Mouse (Mus musculus) kidney, embryonic 14.5 days (tissue): ENCODE data around the gene 1700006A11Rik. TPM values are rescaled to one million over a fixed set of nuclear protein-coding genes. Genes with fewer than 3 reads are reported as not detected.
"Not testable (repeated sequence)": the region's sequence is repeated elsewhere in the genome, so short reads cannot be mapped to it uniquely, and the experiment has no call there.

Experiments
- ATAC-seq: fragments of 200-750 bp; cut with Nextera tagmentation; 2 replicates; pipeline ENCODE4 v1.8.0; 2017; ENCODE audit warnings: moderate number of reproducible peaks, mild to moderate bottlenecking, moderate TSS enrichment, moderate library complexity; ENCODE audit not compliant: low FRiP score, low TSS enrichment
- H3K27ac ChIP-seq: fragments of 300-500 bp; sonication (generic); 2 replicates; pipeline ENCODE4 v1.5.1; 2014; ENCODE audit warnings: low read depth, mild to moderate bottlenecking, low read length, moderate library complexity, mixed read lengths
- H3K27me3 ChIP-seq: fragments of 300-500 bp; sonication (generic); 2 replicates; pipeline ENCODE4 v1.6.1; 2014; ENCODE audit warnings: mild to moderate bottlenecking, low read length; ENCODE audit not compliant: control insufficient read depth, insufficient read depth
- H3K36me3 ChIP-seq: fragments of 300-500 bp; sonication (generic); 2 replicates; pipeline ENCODE4 v1.6.1; 2014; ENCODE audit warnings: low read length, mixed read lengths; ENCODE audit not compliant: control insufficient read depth, insufficient read depth
- H3K4me1 ChIP-seq: fragments of 300-500 bp; sonication (generic); 2 replicates; pipeline ENCODE4 v1.6.1; 2014; ENCODE audit warnings: low read length, mixed read lengths; ENCODE audit not compliant: control insufficient read depth, insufficient read depth
- H3K4me2 ChIP-seq: fragments of 300-500 bp; sonication (generic); replicated peaks from 2 replicates; pipeline ENCODE4 v1.6.1; 2014; ENCODE audit warnings: low read depth, mild to moderate bottlenecking, low read length
- H3K4me3 ChIP-seq: fragments of 300-500 bp; sonication (generic); 2 replicates; pipeline ENCODE4 v1.5.1; 2014; ENCODE audit warnings: mild to moderate bottlenecking, low read length
- H3K9ac ChIP-seq: fragments of 300-500 bp; sonication (generic); 2 replicates; pipeline ENCODE4 v1.6.1; 2014; ENCODE audit warnings: low read depth, mild to moderate bottlenecking, low read length, moderate library complexity
- H3K9me3 ChIP-seq: fragments of 300-500 bp; sonication (generic); 2 replicates; pipeline ENCODE4 v1.6.1; 2016; ENCODE audit warnings: low read length; ENCODE audit not compliant: control insufficient read depth
- WGBS: fragments of 180-500 bp; shearing (Covaris S2); extraction: QIAGEN DNeasy Blood & Tissue Kit; methylation state at CpG from one replicate; pipeline ENCODE4 v1.1.7; 2014; 5-methylcytosine and 5-hydroxymethylcytosine counted together
- polyA plus RNA-seq: library from polyadenylated mRNA; unstranded; fragments of >200 nt; fragmentation: Nextera tagmentation; extraction: Ambion mirVana; gene quantifications from 2 replicates; pipeline ENCODE4 v1.2.1, GENCODE M21; 2014

Gene 1700006A11Rik
- polyA plus RNA-seq, result not detected in 2 replicates

- no peak for ATAC-seq
- H3K27me3 ChIP-seq, result no peaks in the 10 kb centered on the region
- WGBS, result 85% methylated on average over 1 of the region's 1 CpGs
- H3K36me3 ChIP-seq, result no peaks in the 10 kb centered on the region
- H3K4me2 ChIP-seq, result no peak within 1 kb of the TSS
- no peaks in the 10 kb centered on the region for H3K9me3 ChIP-seq
- no peaks in the 10 kb centered on the region for H3K4me1 ChIP-seq
- H3K9ac ChIP-seq, result no peak within 1 kb of the TSS
- no peak within 1 kb of the TSS for H3K27ac ChIP-seq
- H3K4me3 ChIP-seq, result no peak within 1 kb of the TSS
Measured at GRCm38 (mm10) chr3:124425940-124426339, at the start of gene 1700006A11Rik. Gene 1700006A11Rik (minus strand): TSS chr3:124426040.

DNA sequence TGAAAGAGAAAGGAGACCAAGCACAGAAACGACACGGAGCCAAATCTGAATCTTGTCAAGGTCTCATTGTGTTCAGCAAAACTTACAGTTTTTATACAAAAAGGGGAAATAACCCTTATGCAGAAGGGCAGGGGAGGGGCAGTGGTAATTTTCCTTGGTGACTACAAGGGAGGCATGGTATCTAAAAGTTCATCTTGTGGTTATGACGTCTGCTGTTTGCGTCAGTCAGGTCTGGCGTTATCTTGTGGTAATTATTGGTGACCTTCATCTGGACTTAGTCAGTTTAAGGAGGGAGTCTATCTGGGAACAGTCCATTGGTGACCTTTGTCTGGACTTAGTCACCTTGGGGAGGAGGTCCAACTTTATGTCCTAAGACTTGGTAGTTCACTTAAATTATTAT is 48.5 kb upstream of the 1700006A11Rik start:
- not testable (repeated sequence) for ATAC-seq, H3K36me3 ChIP-seq, H3K9me3 ChIP-seq, H3K27me3 ChIP-seq, H3K4me1 ChIP-seq, H3K4me3 ChIP-seq, H3K27ac ChIP-seq, H3K9ac ChIP-seq, H3K4me2 ChIP-seq
- 88% methylated on average over 5 of the region's 5 CpGs for WGBS

GRCm38 (mm10) chr3:124466102-124466730 is 40.4 kb upstream of the 1700006A11Rik start:
- H3K4me2 ChIP-seq, result no peak overlapping the region
- H3K27ac ChIP-seq, result no peak overlapping the region
- no peak for ATAC-seq
- H3K9me3 ChIP-seq, result no peaks in the 10 kb centered on the region
- H3K9ac ChIP-seq, result no peak overlapping the region
- H3K27me3 ChIP-seq, result no peaks in the 10 kb centered on the region
- H3K4me1 ChIP-seq, result no peaks in the 10 kb centered on the region
- WGBS, result 89% methylated on average over 6 of the region's 6 CpGs
- H3K36me3 ChIP-seq, result no peaks in the 10 kb centered on the region
- H3K4me3 ChIP-seq, result no peak overlapping the region

- Histone ChIP-seq H3K36me3 (no peaks in the 10 kb centered on the region), H3K4me2 (no peak overlapping the region), H3K27me3 (no peaks in the 10 kb centered on the region), H3K4me3 (no peak overlapping the region), H3K27ac (no peak overlapping the region), H3K4me1 (no peaks in the 10 kb centered on the region), H3K9me3 (no peaks in the 10 kb centered on the region), H3K9ac (no peak overlapping the region)
- no peak for ATAC-seq
- 69% methylated on average over 5 of the region's 5 CpGs for WGBS
Measured at GRCm38 (mm10) chr3:124392201-124392600, 33.6 kb downstream of the 1700006A11Rik start.

- no peaks in the 10 kb centered on the region for H3K27me3 ChIP-seq
- WGBS, result 96% methylated on average over 2 of the region's 2 CpGs
- H3K27ac ChIP-seq, result no peak overlapping the region
- no peaks in the 10 kb centered on the region for H3K36me3 ChIP-seq
- ATAC-seq, result no peak
- no peak overlapping the region for H3K4me2 ChIP-seq
- H3K4me1 ChIP-seq, result no peaks in the 10 kb centered on the region
- no peak overlapping the region for H3K9ac ChIP-seq
- H3K4me3 ChIP-seq, result no peak overlapping the region
- no peaks in the 10 kb centered on the region for H3K9me3 ChIP-seq
Measured at GRCm38 (mm10) chr3:124390101-124390500, 35.7 kb downstream of the 1700006A11Rik start.

DNA sequence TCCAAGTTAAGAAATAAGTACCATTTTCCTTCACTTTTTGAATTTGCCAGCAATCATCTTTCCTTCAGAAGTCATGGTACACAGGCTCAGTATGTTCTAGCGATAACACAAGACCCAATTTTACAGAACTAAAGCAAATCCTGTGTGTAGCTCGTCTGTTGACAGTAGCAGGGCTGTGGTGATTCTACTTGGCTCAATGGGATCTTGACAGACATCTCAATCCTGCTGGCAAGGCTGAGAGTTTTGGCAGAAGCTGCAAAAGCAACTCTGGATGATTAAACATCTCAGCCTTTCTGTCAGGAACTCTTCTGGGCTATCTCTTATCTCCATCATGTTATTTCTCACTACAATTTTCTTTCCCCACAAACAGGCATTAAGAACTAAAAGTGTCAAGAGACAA is 36.2 kb downstream of the 1700006A11Rik start:
- H3K27ac ChIP-seq, result no peak overlapping the region
- H3K4me2 ChIP-seq, result no peak overlapping the region
- H3K4me3 ChIP-seq, result no peak overlapping the region
- no peak overlapping the region for H3K9ac ChIP-seq
- no peak for ATAC-seq
- no peaks in the 10 kb centered on the region for H3K9me3 ChIP-seq
- no peaks in the 10 kb centered on the region for H3K36me3 ChIP-seq
- H3K27me3 ChIP-seq, result no peaks in the 10 kb centered on the region
- no peaks in the 10 kb centered on the region for H3K4me1 ChIP-seq
- 68% methylated on average over 2 of the region's 2 CpGs for WGBS

DNA sequence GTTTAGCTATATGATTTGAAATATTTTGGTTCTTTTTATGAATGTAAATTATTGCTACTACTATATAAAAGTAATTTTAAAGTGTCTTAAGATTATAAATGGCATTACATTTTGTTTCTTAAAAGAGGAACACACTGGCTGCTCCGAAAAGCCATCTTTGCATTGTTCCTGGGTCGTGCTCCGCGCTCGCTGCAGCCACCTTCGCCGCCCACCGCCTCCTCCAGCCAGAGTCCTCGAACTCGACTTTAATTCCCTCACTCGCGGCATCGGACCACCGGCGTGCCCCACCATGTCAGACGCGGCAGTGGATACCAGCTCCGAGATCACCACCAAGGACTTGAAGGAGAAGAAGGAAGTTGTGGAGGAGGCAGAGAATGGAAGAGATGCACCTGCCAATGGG is 40.5 kb downstream of the 1700006A11Rik start:
- H3K9ac ChIP-seq, H3K4me1 ChIP-seq, H3K9me3 ChIP-seq, H3K4me3 ChIP-seq, H3K36me3 ChIP-seq, ATAC-seq, H3K27me3 ChIP-seq, H3K27ac ChIP-seq, H3K4me2 ChIP-seq: not testable (repeated sequence)
- WGBS, result 92% methylated on average over 18 of the region's 18 CpGs

DNA sequence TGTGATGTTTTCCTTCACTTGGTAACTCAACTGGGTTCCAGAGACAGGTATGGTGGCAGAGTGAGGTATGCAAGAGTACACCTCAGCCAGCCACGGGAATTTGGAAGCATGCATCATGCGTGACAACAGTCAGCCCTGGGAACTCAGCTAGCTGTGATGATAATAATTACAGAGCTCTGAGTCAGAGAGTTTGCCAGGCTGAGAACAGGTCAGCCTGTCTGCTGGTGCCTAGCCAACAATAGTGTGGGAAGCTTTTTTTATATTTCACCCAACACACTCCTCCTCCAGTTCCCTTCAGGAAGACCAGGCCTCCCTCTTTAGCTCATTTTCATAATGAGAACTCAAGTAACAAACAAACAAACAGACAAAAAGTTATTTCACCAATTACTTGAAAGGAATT is 53.8 kb downstream of the 1700006A11Rik start:
- H3K4me3 ChIP-seq, result no peak overlapping the region
- no peak overlapping the region for H3K9ac ChIP-seq
- no peak overlapping the region for H3K4me2 ChIP-seq
- no peaks in the 10 kb centered on the region for H3K4me1 ChIP-seq
- 90% methylated on average over 2 of the region's 2 CpGs for WGBS
- ATAC-seq, result no peak
- H3K9me3 ChIP-seq, result no peaks in the 10 kb centered on the region
- no peak overlapping the region for H3K27ac ChIP-seq
- H3K36me3 ChIP-seq, result no peaks in the 10 kb centered on the region
- H3K27me3 ChIP-seq, result no peaks in the 10 kb centered on the region

DNA sequence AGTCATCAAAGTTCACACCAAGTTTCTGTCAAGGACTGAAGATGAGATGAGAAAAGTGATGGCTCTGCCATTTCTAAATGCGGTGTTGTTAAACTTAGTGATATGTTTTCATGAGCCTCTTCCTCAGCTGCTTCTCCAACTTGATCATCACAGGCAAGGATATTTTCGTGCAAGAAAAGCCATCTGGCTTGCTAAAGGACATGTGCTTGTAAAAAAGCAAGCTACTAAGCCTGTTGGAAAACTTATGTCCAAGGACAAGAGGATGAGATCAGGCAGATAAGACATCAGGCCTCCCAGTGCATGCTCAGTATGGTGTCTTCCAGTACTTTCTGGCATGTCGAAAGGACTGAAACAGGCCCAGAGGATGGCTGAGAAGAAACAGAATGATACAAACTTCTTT is 68.3 kb downstream of the 1700006A11Rik start:
- 88% methylated on average over 3 of the region's 3 CpGs for WGBS
- no peak overlapping the region for H3K9ac ChIP-seq
- H3K36me3 ChIP-seq, result no peaks in the 10 kb centered on the region
- ATAC-seq, result no peak
- no peak overlapping the region for H3K27ac ChIP-seq
- no peak overlapping the region for H3K4me3 ChIP-seq
- H3K9me3 ChIP-seq, result no peaks in the 10 kb centered on the region
- no peaks in the 10 kb centered on the region for H3K4me1 ChIP-seq
- H3K4me2 ChIP-seq, result no peak overlapping the region
- H3K27me3 ChIP-seq, result no peaks in the 10 kb centered on the region
